Mouse (Mus musculus): Measurements from ENCODE around the gene Stx6. TPM values are rescaled to one million over a fixed set of nuclear protein-coding genes. Genes with fewer than 3 reads are reported as not detected.

Stx6 gene
- total RNA-seq, 2 experiments from 2014 or later = 11.8 to 13.0 TPM

- no peak for DNase-seq (ENCODE audit: low spot score)
Observed at GRCm38 (mm10) chr1:155205822-155206660, 47.5 kb downstream of the Stx6 start.

GRCm38 (mm10) chr1:155207859-155208258 lies 49.3 kb downstream of the Stx6 start:
- no peak for DNase-seq (ENCODE audit: low spot score)

GRCm38 (mm10) chr1:155210011-155210763 lies 51.7 kb downstream of the Stx6 start:
- DNase-seq (ENCODE audit: low spot score) = peak; percentile 84

DNA sequence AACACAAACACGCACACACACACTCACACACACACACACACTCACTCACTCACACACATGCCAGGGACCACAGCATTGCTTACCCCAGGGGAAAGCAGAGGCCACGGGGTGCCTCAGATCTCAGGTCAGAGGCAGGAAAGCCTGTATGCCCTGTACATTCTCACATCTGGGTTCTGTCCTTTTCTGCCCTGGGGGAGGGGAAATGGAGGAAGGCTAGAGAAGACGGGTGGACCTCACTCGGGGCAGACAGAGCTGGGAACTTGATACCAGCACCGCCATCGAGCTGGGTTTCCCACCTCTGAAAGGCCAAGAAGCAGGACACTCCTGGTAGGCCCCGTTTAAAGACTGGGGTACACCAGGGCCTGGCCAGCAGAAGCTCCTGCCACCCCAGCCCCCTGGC lies 52.5 kb downstream of the Stx6 start:
- no peak for DNase-seq (ENCODE audit: low spot score)

- no peak for DNase-seq (ENCODE audit: low spot score)
Observed at GRCm38 (mm10) chr1:155212081-155212480, 53.6 kb downstream of the Stx6 start.

GRCm38 (mm10) chr1:155212493-155212892 lies 54.0 kb downstream of the Stx6 start:
- DNase-seq (ENCODE audit: low spot score) = no peak

DNA sequence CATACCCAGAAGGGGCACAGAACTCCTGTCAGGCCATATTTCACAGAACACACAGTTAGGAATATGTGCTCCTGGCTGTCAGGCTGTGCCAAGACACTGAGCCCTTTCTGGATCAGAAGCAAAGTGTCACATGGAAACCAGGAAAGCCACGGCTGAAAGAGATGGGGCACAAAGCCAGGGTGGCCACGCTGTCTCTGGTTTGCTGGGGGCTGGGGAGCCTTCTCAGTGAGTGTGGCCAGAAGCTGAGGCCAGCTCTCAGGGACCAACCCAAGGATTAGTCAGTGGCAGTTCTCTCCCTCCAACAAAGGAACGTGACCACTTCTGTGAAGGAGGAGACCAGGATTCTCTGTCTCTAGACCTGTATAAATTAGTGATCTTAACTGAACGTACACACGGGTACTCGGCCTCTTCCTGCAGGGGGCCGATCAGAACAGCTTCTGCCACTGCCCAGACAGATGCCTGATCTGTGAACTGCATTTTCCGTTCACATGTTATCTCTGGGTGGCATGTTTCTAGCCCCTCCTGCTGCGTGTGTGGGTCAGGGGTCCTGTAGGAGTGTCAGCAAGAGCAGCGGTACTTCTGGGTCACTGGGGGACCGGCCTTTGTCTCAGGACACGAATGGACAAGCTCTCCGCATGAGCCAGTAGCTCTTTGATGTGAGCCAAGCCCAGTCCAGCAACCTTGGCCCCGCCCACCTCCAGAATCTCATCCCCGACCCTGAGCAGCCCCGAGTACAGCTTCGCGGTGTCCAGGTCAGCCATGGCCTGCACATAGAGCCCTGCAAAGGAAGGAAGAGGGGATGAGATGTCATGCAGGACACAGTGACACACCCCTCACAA lies 54.6 kb downstream of the Stx6 start:
- DNase-seq (ENCODE audit: low spot score) = peak; percentile 53

DNA sequence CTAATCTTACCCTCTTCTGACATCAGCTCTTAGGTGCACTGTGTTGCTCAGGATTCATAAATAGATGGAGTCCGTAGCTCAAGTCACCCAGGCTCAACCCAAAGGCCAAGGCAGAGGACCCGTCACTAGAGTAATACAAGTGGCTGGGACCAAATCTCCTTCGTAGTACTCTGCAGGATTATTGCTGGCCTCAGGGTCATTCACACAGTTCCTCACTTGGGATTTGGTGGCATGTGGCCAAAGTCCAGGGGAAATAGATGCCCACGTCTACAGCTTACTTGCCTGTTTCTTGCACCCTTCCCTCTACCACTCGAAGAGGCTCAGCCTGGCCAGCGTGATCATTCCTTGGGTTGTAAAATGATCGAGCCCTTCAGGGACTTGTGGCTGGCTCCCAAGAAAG lies 55.4 kb downstream of the Stx6 start:
- DNase-seq (ENCODE audit: low spot score) = no peak

DNA sequence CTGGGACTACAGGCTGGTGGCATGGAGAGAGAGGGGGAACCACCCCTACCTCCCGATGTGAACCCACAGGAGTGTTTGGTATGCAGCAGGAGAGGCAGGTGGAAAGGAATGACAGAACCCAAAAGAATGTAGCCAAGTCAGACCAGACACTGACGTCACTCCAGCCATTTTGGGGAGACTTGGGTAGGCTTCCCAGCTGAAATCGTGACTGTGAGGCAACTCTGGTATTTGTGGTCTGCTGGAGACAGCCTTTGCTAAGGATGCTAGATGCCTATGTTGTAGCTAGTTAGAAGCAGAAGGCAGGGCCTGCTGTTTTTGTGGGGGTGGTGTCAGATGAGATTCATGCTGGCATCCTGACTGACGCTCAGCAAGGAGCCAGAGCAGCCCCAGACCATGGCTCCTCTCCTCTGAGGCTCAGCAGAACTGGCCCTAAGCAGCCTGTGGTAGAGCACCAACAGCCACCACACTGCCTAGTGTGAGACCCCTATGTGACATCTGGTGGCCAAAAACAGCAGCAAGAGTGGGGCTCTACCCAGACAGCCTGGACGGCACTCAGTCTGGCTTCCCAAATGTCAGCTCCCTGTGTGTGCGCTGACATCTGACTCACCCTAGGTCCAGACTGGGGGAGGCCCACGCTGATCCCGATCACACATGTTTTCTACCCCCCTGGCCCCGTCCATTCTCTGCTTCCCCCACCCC lies 56.7 kb downstream of the Stx6 start:
- DNase-seq (ENCODE audit: low spot score) = no peak

DNA sequence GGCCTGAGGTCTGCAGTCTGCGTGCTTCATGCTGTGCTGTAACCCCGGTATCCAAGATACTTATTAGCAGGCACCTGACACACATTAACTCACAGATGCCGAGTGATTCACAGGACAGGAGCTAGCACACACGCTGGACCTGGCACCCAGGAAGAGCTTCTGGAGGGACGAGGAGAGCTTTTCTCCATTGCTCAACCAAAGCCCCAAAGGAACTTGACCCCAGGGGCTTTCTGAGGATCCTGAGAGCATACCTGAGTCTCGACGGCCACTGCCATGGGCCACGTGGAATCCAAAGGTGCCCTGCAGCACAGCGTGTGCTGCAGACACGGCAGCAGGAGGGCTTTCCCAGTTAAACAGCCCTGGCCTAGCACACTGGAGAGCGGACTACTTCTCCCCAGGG lies 57.8 kb downstream of the Stx6 start:
- DNase-seq (ENCODE audit: low spot score) = no peak

DNA sequence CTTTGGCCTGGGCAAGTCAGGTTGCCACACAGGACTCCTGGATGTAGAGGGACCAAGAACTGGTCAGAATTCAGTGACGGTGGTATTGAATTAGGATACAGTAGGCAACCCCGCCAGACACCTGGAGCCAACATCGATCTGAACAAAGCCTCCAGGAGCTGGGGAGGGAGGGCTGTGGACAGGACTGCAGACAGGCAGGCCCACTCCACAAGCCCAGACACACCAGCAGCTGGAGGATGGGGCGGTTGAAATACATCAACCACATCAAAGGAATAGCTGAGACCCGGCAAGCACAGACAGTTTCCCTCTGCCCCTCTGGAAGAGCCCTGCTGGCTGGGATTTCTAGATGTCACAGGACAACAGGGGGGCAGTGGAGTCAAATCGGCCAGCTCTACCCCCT lies 58.3 kb downstream of the Stx6 start:
- DNase-seq (ENCODE audit: low spot score) = no peak

GRCm38 (mm10) chr1:155217865-155218541 lies 59.5 kb downstream of the Stx6 start:
- DNase-seq (ENCODE audit: low spot score) = peak; percentile 55

- DNase-seq (ENCODE audit: low spot score) = no peak
Observed at GRCm38 (mm10) chr1:155218924-155219323, 60.4 kb downstream of the Stx6 start.

DNA sequence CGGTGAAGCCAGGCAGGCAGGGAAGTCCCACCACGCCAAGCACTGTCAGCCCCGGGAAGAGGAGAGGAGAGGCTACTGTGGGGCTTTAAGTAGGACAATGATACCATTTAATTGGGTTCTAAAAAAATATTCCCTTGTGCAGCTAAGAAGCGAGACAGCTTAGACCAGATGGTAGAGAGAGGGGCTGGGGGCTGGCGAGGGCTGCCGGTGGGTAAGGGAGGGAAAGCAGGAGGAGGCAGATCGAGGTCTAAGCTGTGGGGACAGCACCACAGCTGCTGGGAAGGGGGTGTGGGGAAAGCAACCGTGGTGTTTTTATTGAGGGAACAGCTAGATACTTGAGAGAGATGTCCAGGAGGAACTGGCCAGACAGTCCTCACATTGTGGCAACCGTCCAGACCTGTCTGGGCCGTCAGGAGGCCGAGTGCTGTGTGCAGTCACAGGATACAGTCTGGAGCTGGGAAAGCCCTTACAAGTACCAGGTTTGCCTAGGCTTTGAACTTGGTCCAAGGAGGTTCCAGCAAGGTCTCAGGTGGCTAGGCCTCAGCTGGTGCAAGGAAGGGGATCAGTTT lies 63.7 kb downstream of the Stx6 start:
- DNase-seq (ENCODE audit: low spot score) = peak; percentile 64

- DNase-seq (ENCODE audit: low spot score) = no peak
Observed at GRCm38 (mm10) chr1:155223036-155223435, 64.5 kb downstream of the Stx6 start.

- DNase-seq (ENCODE audit: low spot score) = peak; percentile 79
Observed at GRCm38 (mm10) chr1:155223849-155224554, 65.5 kb downstream of the Stx6 start.

DNA sequence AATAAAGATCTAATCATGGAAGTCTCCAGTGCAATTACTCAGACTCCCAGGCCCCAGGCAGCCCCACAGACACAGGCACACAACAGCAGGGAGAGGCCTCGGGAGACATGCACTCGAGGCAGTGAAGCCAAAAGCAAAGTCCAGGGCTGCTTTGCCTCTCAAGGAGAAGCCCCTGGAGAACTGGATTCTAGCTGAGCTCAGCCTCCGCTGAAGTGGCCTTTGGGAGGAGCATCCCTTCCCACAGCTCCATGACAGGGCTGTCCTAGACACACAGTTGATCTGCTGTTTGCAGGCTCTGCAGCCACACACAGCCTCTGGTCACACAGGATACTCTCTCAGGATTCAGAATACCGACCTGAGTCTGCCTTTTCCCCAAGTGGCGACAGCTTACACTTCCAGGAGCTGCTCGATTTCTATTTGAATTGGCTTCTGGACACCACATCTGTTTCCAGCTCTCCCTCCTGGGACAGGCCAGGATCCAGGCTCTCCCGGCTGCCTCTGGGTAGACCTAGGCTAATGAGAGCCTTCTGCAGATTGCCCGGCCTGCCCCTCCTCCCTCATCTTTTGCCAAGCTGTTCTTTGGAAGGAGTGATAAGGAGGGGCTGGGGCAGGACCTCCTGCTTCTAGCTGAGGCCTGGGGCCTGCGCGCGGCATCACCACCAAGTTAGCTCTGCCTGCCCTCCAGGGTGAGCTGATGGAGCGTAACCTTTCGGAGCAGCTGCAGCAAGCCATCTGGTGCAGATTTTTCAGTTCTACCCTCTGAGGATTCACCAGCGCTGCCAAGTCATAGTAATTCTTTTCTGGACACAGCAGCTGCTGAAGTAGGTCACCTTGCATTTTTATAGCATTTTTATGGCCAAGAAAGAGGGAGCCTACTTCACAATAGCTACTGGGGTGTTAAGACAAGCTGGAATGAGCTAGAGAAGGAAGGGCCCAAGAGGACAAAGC lies 71.2 kb downstream of the Stx6 start:
- DNase-seq (ENCODE audit: low spot score) = peak; percentile 79

DNA sequence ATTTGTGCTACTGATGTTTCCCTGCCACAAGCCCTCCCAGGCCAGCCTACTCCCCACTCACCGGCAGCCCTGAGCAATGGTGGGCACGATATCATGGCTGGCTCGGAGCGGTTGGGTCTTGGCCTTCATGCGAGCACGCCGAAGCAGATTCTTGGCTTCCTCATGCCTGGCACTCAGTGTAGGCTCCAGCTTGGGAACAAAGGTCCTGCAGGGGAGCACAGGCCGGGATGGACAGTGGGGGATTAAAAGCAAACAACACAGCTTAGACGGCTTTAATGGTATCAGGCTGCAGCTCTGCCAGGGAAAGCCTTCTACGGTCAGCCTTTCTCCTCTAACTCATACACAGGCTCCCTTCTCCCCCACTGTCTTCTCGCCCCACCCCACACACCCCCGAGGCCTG lies 73.9 kb downstream of the Stx6 start:
- DNase-seq (ENCODE audit: low spot score) = no peak

Data from gastrocnemius, adult 18-20 months (tissue).